Mouse (Mus musculus) thymus, postnatal 25 days (tissue): ENCODE data around the gene Smarcb1.
A peak's percentile ranks its signal among the peaks of the same experiment; 100 is the strongest.

Experiments
- DNase-seq: peaks from one replicate; pipeline ENCODE4 v3.0.0; 2022

The Smarcb1 gene

GRCm38 (mm10) chr10:75884742-75885141 is 36.7 kb downstream of the Smarcb1 start:
- no peak for DNase-seq

GRCm38 (mm10) chr10:75883232-75883552 is 38.2 kb downstream of the Smarcb1 start:
- peak; percentile 65 for DNase-seq

GRCm38 (mm10) chr10:75882433-75883231 is 38.8 kb downstream of the Smarcb1 start:
- no peak for DNase-seq

- no peak for DNase-seq
Observed at GRCm38 (mm10) chr10:75881578-75882432, 39.6 kb downstream of the Smarcb1 start.

- no peak for DNase-seq
Observed at GRCm38 (mm10) chr10:75880771-75881577, 40.4 kb downstream of the Smarcb1 start.

- no peak for DNase-seq
Observed at GRCm38 (mm10) chr10:75880351-75880750, 41.1 kb downstream of the Smarcb1 start.

GRCm38 (mm10) chr10:75878836-75879235 is 42.6 kb downstream of the Smarcb1 start:
- no peak for DNase-seq

GRCm38 (mm10) chr10:75873543-75874170 is 47.8 kb downstream of the Smarcb1 start:
- no peak for DNase-seq

- no peak for DNase-seq
Observed at GRCm38 (mm10) chr10:75872915-75873542, 48.4 kb downstream of the Smarcb1 start.

- DNase-seq = no peak
Observed at GRCm38 (mm10) chr10:75872025-75872914, 49.1 kb downstream of the Smarcb1 start.

- no peak for DNase-seq
Observed at GRCm38 (mm10) chr10:75861587-75861986, 59.8 kb downstream of the Smarcb1 start.

- no peak for DNase-seq
Observed at GRCm38 (mm10) chr10:75860746-75861145, 60.7 kb downstream of the Smarcb1 start.

GRCm38 (mm10) chr10:75859786-75860470 is 61.5 kb downstream of the Smarcb1 start, which contains the start of gene Mif:
Mif (minus strand) TSS chr10:75860240.
- DNase-seq = peak; percentile 91

GRCm38 (mm10) chr10:75859107-75859746 is 62.2 kb downstream of the Smarcb1 start:
- DNase-seq = no peak

- DNase-seq = no peak
Observed at GRCm38 (mm10) chr10:75857598-75857997, 63.8 kb downstream of the Smarcb1 start.

- DNase-seq = no peak
Observed at GRCm38 (mm10) chr10:75856976-75857375, 64.4 kb downstream of the Smarcb1 start.

- no peak for DNase-seq
Observed at GRCm38 (mm10) chr10:75856155-75856907, 65.1 kb downstream of the Smarcb1 start.

- DNase-seq = no peak
Observed at GRCm38 (mm10) chr10:75855416-75855981, 65.9 kb downstream of the Smarcb1 start.

GRCm38 (mm10) chr10:75854791-75855190 is 66.6 kb downstream of the Smarcb1 start:
- no peak for DNase-seq
